Mouse (Mus musculus) small intestine, adult 2 months (tissue): ENCODE data around the gene Neurl1a. TPM values are rescaled to one million over a fixed set of nuclear protein-coding genes. Genes with fewer than 3 reads are reported as not detected.
A peak's percentile ranks its signal among the peaks of the same experiment; 100 is the strongest.

Experiments used
- H3K27ac ChIP-seq: fragments of 200-500 bp; 2 replicates; pipeline ENCODE4 v1.5.1; 2012; ENCODE audit warnings: low read depth, low read length, control low read depth, inconsistent platforms; ENCODE audit not compliant: insufficient read depth
- H3K27me3 ChIP-seq: fragments of 200-500 bp; 2 replicates; pipeline ENCODE4 v1.6.1; 2012; ENCODE audit warnings: mild to moderate bottlenecking, moderate library complexity, low read length, inconsistent platforms; ENCODE audit not compliant: control insufficient read depth, insufficient read depth
- H3K36me3 ChIP-seq: fragments of 200-500 bp; 2 replicates; pipeline ENCODE4 v1.6.1; 2012; ENCODE audit warnings: mild to moderate bottlenecking, low read length, control low read depth, inconsistent platforms; ENCODE audit not compliant: control insufficient read depth, insufficient read depth
- H3K4me1 ChIP-seq: fragments of 200-500 bp; 2 replicates; pipeline ENCODE4 v1.6.1; 2012; ENCODE audit warnings: low read length, inconsistent platforms, mixed read lengths; ENCODE audit not compliant: control insufficient read depth, insufficient read depth, insufficient read length
- H3K4me3 ChIP-seq: fragments of 200-500 bp; 2 replicates; pipeline ENCODE4 v1.5.1; 2012; ENCODE audit warnings: low read depth, mild to moderate bottlenecking, control low read depth, inconsistent platforms, low read length, moderate library complexity
- CTCF ChIP-seq: fragments of 200-500 bp; IDR thresholded peaks from 2 replicates; pipeline ENCODE4 v1.5.1; 2012; ENCODE audit warnings: low read depth, mild to moderate bottlenecking, control low read depth, inconsistent platforms, low read length, moderate library complexity, mixed read lengths; ENCODE audit not compliant: insufficient replicate concordance, insufficient read length; ENCODE audit errors: extremely low read depth
- POLR2A ChIP-seq: fragments of 200-500 bp; IDR thresholded peaks from 2 replicates; pipeline ENCODE4 v1.6.1; 2012; ENCODE audit warnings: low read depth, mild to moderate bottlenecking, control low read depth, inconsistent platforms, low read length, moderate library complexity
- WGBS: fragments of 180-500 bp; shearing (Covaris S2); methylation state at CpG from one replicate; pipeline ENCODE4 v1.1.7; 2018; 5-methylcytosine and 5-hydroxymethylcytosine counted together
- polyA plus RNA-seq: library from polyadenylated mRNA; depleted of rRNA; stranded (reverse); fragments of >200 nt; gene quantifications from 2 replicates; pipeline ENCODE4 v1.2.3, GENCODE M21; 2012

Neurl1a gene
- polyA plus RNA-seq, 1 experiment = 6.7 TPM

DNA sequence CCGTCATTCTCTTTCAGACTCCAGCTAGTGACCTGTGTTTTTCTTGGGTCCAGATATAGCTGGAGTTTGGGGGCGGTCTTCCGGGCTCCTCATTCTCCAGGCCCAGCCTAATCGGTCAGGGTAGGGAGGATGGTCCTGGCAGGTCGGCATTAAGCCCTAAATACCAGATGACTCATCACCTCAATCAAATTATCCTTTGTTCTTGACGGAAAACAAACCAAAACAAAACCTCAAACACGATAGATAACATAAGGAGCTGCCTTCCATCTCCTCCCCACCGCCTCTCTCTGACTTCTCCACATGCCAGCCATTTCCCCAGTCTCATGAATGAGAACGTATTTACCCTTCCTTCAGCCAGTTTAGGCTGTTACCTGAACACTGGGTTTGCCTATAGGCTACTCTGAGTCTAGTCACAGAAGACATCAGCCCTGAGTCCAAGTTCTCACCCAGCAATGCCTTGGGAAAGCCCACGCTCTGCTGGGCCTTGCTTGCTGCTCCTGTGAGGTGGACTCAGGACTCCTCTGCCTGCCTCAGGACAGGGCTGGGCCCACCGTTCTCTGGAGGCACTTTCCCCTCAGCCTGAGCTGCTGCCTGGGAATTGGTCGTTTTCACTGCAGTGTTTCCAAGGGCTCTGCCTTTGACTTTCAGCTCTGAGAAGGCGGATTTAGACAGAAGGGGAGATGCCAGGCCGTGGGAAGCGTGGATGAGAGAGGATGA lies 44.4 kb downstream of the Neurl1a start:
- no peak for TF ChIP-seq CTCF
- no peak for TF ChIP-seq POLR2A
- WGBS = 50% methylated on average over 15 of the region's 15 CpGs
- Histone ChIP-seq H3K36me3 (no peaks in the 10 kb centered on the region), H3K27me3 (no peaks in the 10 kb centered on the region), H3K4me1 (0 out of 2 replicates have a peak, but pooled peaks cover 5% of the 10 kb centered on the region), H3K4me3 (no peak overlapping the region), H3K27ac (no peak overlapping the region)

DNA sequence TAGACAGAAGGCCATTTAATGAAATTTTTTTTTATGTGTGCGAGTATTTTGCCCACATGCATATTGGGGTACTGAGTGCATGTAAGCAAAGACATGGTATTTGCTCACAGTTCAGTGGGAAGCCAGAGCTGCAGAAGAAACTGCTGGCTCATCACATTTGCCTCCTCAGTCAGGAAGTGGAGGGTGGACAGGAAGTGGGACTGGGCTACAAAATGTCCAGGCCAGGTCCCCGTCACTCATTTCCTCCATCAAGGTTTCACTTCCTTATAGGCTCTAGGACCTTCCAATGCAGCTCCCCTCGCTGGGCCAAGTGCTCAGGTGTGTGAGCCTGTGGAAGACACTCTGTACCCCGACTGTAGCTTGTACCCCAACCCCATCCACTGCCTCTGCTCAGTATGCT lies 46.1 kb downstream of the Neurl1a start:
- no peaks in the 10 kb centered on the region for H3K27me3 ChIP-seq
- 69% methylated on average over 4 of the region's 4 CpGs for WGBS
- no peak overlapping the region for H3K27ac ChIP-seq
- TF ChIP-seq POLR2A (no peak), CTCF (no peak)
- H3K36me3 ChIP-seq = no peaks in the 10 kb centered on the region
- H3K4me1 ChIP-seq = 0 out of 2 replicates have a peak, but pooled peaks cover 5% of the 10 kb centered on the region
- H3K4me3 ChIP-seq = no peak overlapping the region

DNA sequence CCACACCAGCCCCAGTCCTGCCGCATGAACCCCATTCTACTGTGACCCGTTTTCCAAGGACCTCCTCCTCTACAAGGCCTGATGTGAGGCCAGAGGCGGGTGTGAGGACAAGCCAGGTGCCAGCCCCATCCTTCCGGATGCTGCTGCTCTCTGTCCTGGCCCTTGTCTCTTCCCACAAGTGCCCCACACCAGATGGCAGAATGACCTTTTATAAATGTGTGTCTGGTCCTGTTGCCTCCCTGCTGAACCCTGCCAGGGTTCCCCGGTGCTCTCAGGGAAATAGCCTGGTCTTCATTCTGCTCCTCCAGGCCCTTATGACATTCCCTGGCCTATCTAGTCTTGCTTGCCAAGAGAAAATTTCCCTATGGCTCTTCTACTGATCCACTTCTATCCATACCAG lies 47.2 kb downstream of the Neurl1a start:
- Histone ChIP-seq H3K27me3 (no peaks in the 10 kb centered on the region), H3K36me3 (no peaks in the 10 kb centered on the region)
- 83% methylated on average over 5 of the region's 5 CpGs for WGBS

DNA sequence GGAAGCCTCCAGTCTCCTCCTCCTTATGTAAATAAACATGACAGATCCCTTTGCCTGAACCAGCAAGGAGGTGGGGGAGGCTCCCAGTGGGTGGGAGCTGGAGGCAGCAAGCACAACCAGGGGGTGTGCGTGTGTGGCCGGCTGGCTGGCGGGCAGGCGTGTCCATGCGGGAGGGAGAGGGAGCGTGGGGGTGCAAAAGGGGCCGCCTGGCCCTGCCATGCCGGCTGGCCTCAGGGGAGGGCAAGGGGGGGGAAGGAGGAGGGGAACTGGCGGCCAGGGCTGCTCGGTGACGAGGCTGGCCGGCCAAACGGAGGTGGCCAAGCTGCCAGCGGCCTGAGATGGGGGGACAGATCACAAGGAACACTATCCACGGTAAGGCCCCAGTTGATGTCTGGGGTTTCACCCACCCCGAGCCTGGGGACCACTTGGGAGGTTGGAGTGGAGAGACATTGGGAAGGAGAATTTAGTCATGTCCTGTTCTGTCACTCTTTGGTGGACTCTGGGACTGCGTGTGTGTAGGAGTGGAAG lies 50.2 kb downstream of the Neurl1a start:
- 8% methylated on average over 17 of the region's 17 CpGs for WGBS
- H3K36me3 ChIP-seq = no peaks in the 10 kb centered on the region
- H3K27ac ChIP-seq = 0 out of 2 replicates have a peak overlapping the region, but pooled peaks have one; percentile 13
- H3K27me3 ChIP-seq = no peaks in the 10 kb centered on the region
- TF ChIP-seq CTCF (no peak), POLR2A (no peak)
- H3K4me1 ChIP-seq = no peaks in the 10 kb centered on the region
- peak overlapping the region; percentile 28 for H3K4me3 ChIP-seq

More for the DNA sequence above, 47.2 kb downstream of the Neurl1a start:
- H3K4me1 ChIP-seq = 0 out of 2 replicates have a peak, but pooled peaks cover 5% of the 10 kb centered on the region
- no peak overlapping the region for H3K4me3 ChIP-seq
- H3K27ac ChIP-seq = no peak overlapping the region
- TF ChIP-seq CTCF (no peak), POLR2A (no peak)

DNA sequence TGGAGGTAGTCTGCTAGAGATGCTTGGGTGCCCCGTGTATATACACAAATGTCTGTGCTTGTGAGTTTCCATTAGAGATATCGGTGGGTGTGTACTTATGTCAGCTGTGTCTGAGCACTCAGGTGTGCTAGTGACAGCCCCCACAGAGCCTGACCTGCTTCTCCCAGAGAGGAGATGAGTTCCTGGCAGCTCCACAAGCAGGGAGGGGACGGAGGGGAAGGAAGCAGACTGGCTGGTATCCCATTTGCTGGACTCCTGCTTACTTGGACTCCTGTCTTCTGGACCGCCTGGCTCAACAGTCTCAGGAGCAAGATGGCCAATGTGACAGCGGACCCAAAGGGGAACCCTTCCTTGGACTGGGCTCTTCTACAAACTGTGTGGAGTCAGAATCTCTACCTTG lies 50.8 kb downstream of the Neurl1a start:
- Histone ChIP-seq H3K4me1 (no peaks in the 10 kb centered on the region), H3K36me3 (no peaks in the 10 kb centered on the region), H3K4me3 (no peak overlapping the region), H3K27me3 (no peaks in the 10 kb centered on the region), H3K27ac (no peak overlapping the region)
- 64% methylated on average over 5 of the region's 5 CpGs for WGBS
- no peak for TF ChIP-seq POLR2A
- TF ChIP-seq CTCF = no peak

DNA sequence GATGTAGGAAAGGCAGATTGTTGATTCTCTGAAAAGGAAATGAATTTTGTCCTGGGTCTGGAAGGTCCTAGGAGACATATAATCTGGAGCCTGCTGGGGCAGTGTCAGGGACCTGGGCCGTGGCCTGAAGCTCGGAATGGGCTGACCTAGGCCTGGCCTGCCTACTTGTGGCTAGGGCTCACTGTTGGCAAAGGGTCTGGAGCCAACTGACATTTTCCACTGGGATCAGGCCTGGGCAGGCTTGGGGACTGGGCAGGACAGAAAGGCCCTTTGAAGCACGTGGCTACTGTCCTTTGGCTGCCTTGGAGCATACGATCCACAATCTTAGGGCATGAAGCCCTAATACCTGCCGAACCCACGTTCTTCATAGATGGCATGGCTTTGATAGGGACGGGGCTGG lies 51.5 kb downstream of the Neurl1a start:
- H3K36me3 ChIP-seq = no peaks in the 10 kb centered on the region
- H3K4me1 ChIP-seq = no peaks in the 10 kb centered on the region
- TF ChIP-seq CTCF (no peak), POLR2A (no peak)
- no peak overlapping the region for H3K4me3 ChIP-seq
- no peaks in the 10 kb centered on the region for H3K27me3 ChIP-seq
- 87% methylated on average over 7 of the region's 7 CpGs for WGBS
- no peak overlapping the region for H3K27ac ChIP-seq

DNA sequence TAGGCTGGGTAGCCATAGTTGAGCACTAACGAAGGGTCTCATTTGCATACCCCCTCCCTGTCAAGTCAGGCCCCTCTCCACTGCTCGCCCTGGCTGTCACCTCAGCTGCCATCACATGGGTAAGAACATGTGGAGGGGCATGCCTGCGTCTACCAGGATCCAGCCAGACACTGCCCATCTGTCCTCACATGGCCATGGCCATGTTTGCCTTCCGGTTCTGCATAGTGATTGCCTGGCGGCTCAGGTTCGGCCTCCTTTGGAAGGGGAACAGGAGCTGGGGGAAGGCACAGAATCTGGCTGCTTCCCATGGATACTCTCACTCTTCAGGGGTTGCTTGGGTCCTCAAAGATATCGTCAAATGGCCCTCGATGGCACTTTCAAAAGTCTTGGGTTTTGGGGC lies 52.1 kb downstream of the Neurl1a start:
- H3K4me3 ChIP-seq = no peak overlapping the region
- 94% methylated on average over 8 of the region's 8 CpGs for WGBS
- no peaks in the 10 kb centered on the region for H3K4me1 ChIP-seq
- TF ChIP-seq CTCF = no peak
- TF ChIP-seq POLR2A = no peak
- no peaks in the 10 kb centered on the region for H3K27me3 ChIP-seq
- H3K27ac ChIP-seq = no peak overlapping the region
- no peaks in the 10 kb centered on the region for H3K36me3 ChIP-seq
